In the genomic region with DNA sequence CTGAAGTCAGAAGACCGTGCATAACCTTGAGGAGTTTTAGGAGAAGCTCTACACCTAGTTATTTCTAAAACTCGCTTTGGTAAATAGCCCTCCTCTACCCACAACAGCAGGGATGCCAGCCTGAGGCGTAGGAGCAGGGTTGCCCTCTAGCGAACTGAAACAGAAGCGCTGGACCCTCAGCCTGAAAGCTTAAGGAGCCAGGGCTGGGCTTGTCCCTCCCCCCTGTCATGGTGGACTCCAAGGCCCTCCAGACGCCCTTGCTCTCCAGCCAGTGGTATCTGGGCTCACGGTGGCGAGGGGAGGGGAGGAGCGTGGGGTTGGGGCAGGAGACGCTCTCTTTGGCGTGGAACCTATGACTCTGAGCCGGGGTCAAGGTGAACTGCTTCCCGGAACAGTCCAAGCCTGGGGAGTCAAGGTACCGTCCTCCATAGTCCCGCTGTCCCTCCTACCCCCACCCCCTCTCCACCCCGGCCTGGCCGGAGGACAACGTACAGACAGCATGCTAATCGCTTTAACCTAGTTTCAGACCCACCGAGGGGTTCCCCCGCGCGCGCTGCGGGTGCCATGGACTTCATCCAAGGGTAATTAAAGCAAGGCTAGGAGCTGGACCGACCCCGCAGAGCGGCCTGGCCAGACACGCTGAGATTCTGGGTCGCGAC, we compare ENCODE assay signal across 9 mouse cellular contexts. TPM values are rescaled to one million over a fixed set of nuclear protein-coding genes. Genes with fewer than 3 reads are reported as not detected.
DNase-seq lines count a peak whose midpoint lies in the region; ATAC-seq lines count a peak whose summit lies in the region.
"Had no signal": no experiment of that assay in that cellular context is flagged by ENCODE, and none has a peak within 500 bp of the region (broad histone marks: within the 10 kb centered on the region; RNA-seq: fewer than 3 reads in every experiment).

No protein-coding gene starts in this region.

- H3K9ac ChIP-seq in lung, embryonic 16.5 days (ENCODE audit: low read length): no peak overlapping the region
- no peak overlapping the region for H3K9ac ChIP-seq in hindbrain, embryonic 14.5 days
- no peak overlapping the region for H3K9ac ChIP-seq in neural tube, embryonic 14.5 days (replicated peaks; ENCODE audit: low read depth, low read length)

- H3K4me2 ChIP-seq in lung, embryonic 16.5 days (ENCODE audit: low read depth, low read length): peak overlapping the region; percentile 12
- peak overlapping the region; percentile 31 for H3K4me2 ChIP-seq in hindbrain, embryonic 14.5 days (replicated peaks)
- peak overlapping the region; percentile 29; the same call in 1 of the 2 replicates for H3K4me2 ChIP-seq in neural tube, embryonic 14.5 days (ENCODE audit: low read depth, low read length)

- no peak overlapping the region for H3K27ac ChIP-seq in lung, embryonic 16.5 days (ENCODE audit: low read length)
- H3K27ac ChIP-seq in hindbrain, embryonic 14.5 days: no peak overlapping the region
- H3K27ac ChIP-seq in neural tube, embryonic 14.5 days (ENCODE audit: low read depth, low read length): no peak overlapping the region
- H3K27ac ChIP-seq: macrophage had no signal

- H3K4me3 ChIP-seq in lung, embryonic 16.5 days (ENCODE audit: low read length): peak overlapping the region; percentile 7
- H3K4me3 ChIP-seq in hindbrain, embryonic 14.5 days (replicated peaks; ENCODE audit: low read length): no peak overlapping the region
- peak overlapping the region; percentile 7; the same call in 1 of the 2 replicates for H3K4me3 ChIP-seq in neural tube, embryonic 14.5 days (ENCODE audit: low read depth, low read length)

- H3K36me3 ChIP-seq in lung, embryonic 16.5 days (ENCODE audit: control insufficient read depth, insufficient read depth, low read length): no peaks in the 10 kb centered on the region
- H3K36me3 ChIP-seq in hindbrain, embryonic 14.5 days (replicated peaks; ENCODE audit: control insufficient read depth, insufficient read depth): no peaks in the 10 kb centered on the region
- no peaks in the 10 kb centered on the region for H3K36me3 ChIP-seq in neural tube, embryonic 14.5 days (ENCODE audit: control insufficient read depth, insufficient read depth, low read length)

- peaks cover 95% of the 10 kb centered on the region for H3K27me3 ChIP-seq in lung, embryonic 16.5 days (ENCODE audit: control insufficient read depth, insufficient read depth, low read depth, low read length)
- H3K27me3 ChIP-seq in hindbrain, embryonic 14.5 days (ENCODE audit: control insufficient read depth, insufficient read depth, low read length): peaks cover 97% of the 10 kb centered on the region
- peaks cover 85% of the 10 kb centered on the region for H3K27me3 ChIP-seq in neural tube, embryonic 14.5 days (ENCODE audit: control insufficient read depth, insufficient read depth, low read length)

- H3K4me1 ChIP-seq in lung, embryonic 16.5 days (replicated peaks; ENCODE audit: control insufficient read depth, insufficient read depth, low read length): peaks cover 10% of the 10 kb centered on the region; the same call in 1 of the 2 replicates
- peaks cover 19% of the 10 kb centered on the region for H3K4me1 ChIP-seq in hindbrain, embryonic 14.5 days (replicated peaks; ENCODE audit: control insufficient read depth, insufficient read depth, low read length)
- H3K4me1 ChIP-seq in neural tube, embryonic 14.5 days (ENCODE audit: control insufficient read depth, insufficient read depth, low read length): peaks cover 8% of the 10 kb centered on the region

- no peak for ATAC-seq in lung, embryonic 16.5 days (ENCODE audit: low read depth)
- peak; percentile 58; the same call in 1 of the 2 replicates for ATAC-seq in hindbrain, embryonic 14.5 days (ENCODE audit: low FRiP score)
- ATAC-seq in neural tube, embryonic 14.5 days (ENCODE audit: low read depth): peak; percentile 47; the same call in 1 of the 2 replicates
- no peak for ATAC-seq in monocyte, adult 5-6 weeks (replicated peaks; ENCODE audit: insufficient number of reproducible peaks, low FRiP score, low TSS enrichment, poor library complexity, severe bottlenecking)

- no peaks in the 10 kb centered on the region for H3K9me3 ChIP-seq in lung, embryonic 16.5 days (ENCODE audit: control insufficient read depth, low read length)
- no peaks in the 10 kb centered on the region for H3K9me3 ChIP-seq in hindbrain, embryonic 14.5 days (ENCODE audit: control insufficient read depth, low read length)
- no peaks in the 10 kb centered on the region for H3K9me3 ChIP-seq in neural tube, embryonic 14.5 days (ENCODE audit: control insufficient read depth, low read length)

- WGBS in lung, embryonic 16.5 days: 1% methylated on average over 30 of the region's 31 CpGs
- 1% methylated on average over 30 of the region's 31 CpGs for WGBS in hindbrain, embryonic 14.5 days
- 1% methylated on average over 31 of the region's 31 CpGs for WGBS in neural tube, embryonic 14.5 days

- DNase-seq in adrenal gland, postnatal 14 days: peak; percentile 34
- no peak for DNase-seq in adrenal gland, adult 18-20 months (ENCODE audit: low spot score in 2 of 2)
- DNase-seq in lung, adult 18-20 months: no peak
- DNase-seq in hindbrain, embryonic 14.5 days (ENCODE audit: low spot score): peak; percentile 66
- DNase-seq in B cell, adult 2 months: no peak

RNA-seq across cellular contexts. Expression of a gene that starts 2.7 kb away (rescaled TPM):
- total RNA-seq in adrenal gland, postnatal 14 days (2021): not detected in 2 replicates
- not detected for total RNA-seq in adrenal gland, adult 18-20 months (2021)
- not detected in 2 replicates for polyA plus RNA-seq in lung, embryonic 16.5 days (2015; fragmentation: Nextera tagmentation; extraction: Ambion mirVana)
- polyA plus RNA-seq in hindbrain, embryonic 14.5 days (2014; fragmentation: Nextera tagmentation; extraction: Ambion mirVana): 0.51 and 0.77 TPM in 2 replicates
- polyA plus RNA-seq in neural tube, embryonic 14.5 days (2014; fragmentation: Nextera tagmentation; extraction: Ambion mirVana): 0.23 TPM in 1 of 2 replicates, not detected in the other
- total RNA-seq in monocyte, adult 5-6 weeks (2017): not detected in 3 replicates
- polyA plus RNA-seq: macrophage had no signal

Comparison
In these comparisons a context has a peak if more than half of its experiments do, and no peak if none do; other contexts are left out.
1. DNase-seq: peak in adrenal gland, postnatal 14 days (single experiment) and hindbrain, embryonic 14.5 days (single experiment); none in adrenal gland, adult 18-20 months (0 of 2), lung, adult 18-20 months (0 of 2) and B cell, adult 2 months (0 of 2).
2. ATAC-seq: peak in hindbrain, embryonic 14.5 days (single experiment) and neural tube, embryonic 14.5 days (single experiment); none in lung, embryonic 16.5 days (single experiment) and monocyte, adult 5-6 weeks (single experiment).
3. Peak in every context shown above with its lines, with median percentiles within 50 percentile points of each other: H3K4me2 ChIP-seq.